In genomic region chr1:85922127-85922864, GRCm38 (mm10) we compare ENCODE assay signal across 14 mouse cellular contexts. TPM values are rescaled to one million over a fixed set of nuclear protein-coding genes. Genes with fewer than 3 reads are reported as not detected.
DNase-seq lines count a peak whose midpoint lies in the region; ATAC-seq and TF ChIP-seq lines count a peak whose summit lies in the region.
"Had no signal": no experiment of that assay in that cellular context is flagged by ENCODE, and none has a peak within 500 bp of the region (broad histone marks: within the 10 kb centered on the region; RNA-seq: fewer than 3 reads in every experiment).

No protein-coding gene starts in this region.

- H3K9ac ChIP-seq in forebrain, embryonic 13.5 days: no peak overlapping the region
- H3K9ac ChIP-seq in midbrain, embryonic 13.5 days (replicated peaks): no peak overlapping the region
- H3K9ac ChIP-seq in forebrain, embryonic 16.5 days (replicated peaks; ENCODE audit: low read depth, low read length): no peak overlapping the region
- H3K9ac ChIP-seq in neural tube, embryonic 15.5 days (replicated peaks): no peak overlapping the region
- H3K9ac ChIP-seq in liver, postnatal 0 days (replicated peaks): no peak overlapping the region
- H3K9ac ChIP-seq: embryonic facial prominence, embryonic 13.5 days; liver, embryonic 14.5 days had no signal

- peak overlapping the region; percentile 6; the same call in 1 of the 2 replicates for H3K27ac ChIP-seq in forebrain, embryonic 13.5 days
- no peak overlapping the region for H3K27ac ChIP-seq in forebrain, embryonic 10.5 days
- H3K27ac ChIP-seq in midbrain, embryonic 13.5 days: peak overlapping the region; percentile 17; the same call in 1 of the 2 replicates
- no peak overlapping the region for H3K27ac ChIP-seq in midbrain, embryonic 10.5 days (replicated peaks)
- H3K27ac ChIP-seq in forebrain, embryonic 16.5 days (ENCODE audit: low read length): peak overlapping the region; percentile 23; the same call in 1 of the 2 replicates
- peak overlapping the region; percentile 71 for H3K27ac ChIP-seq in neural tube, embryonic 15.5 days (replicated peaks)
- H3K27ac ChIP-seq in liver, postnatal 0 days (ENCODE audit: low read depth): no peak overlapping the region
- H3K27ac ChIP-seq: embryonic facial prominence, embryonic 13.5 days; gastrocnemius, adult 2 months; liver, embryonic 14.5 days had no signal

- WGBS in forebrain, embryonic 13.5 days: 62% methylated on average over 7 of the region's 7 CpGs
- WGBS in forebrain, embryonic 10.5 days: 74% methylated on average over 7 of the region's 7 CpGs
- 57% methylated on average over 7 of the region's 7 CpGs for WGBS in midbrain, embryonic 13.5 days
- WGBS in midbrain, embryonic 10.5 days: 66% methylated on average over 7 of the region's 7 CpGs
- WGBS in forebrain, embryonic 16.5 days: 51% methylated on average over 7 of the region's 7 CpGs
- 51% methylated on average over 7 of the region's 7 CpGs for WGBS in neural tube, embryonic 15.5 days
- WGBS in liver, postnatal 0 days (ENCODE audit: insufficient replicate concordance): 64% methylated on average over 7 of the region's 7 CpGs

- no peak overlapping the region for H3K4me2 ChIP-seq in forebrain, embryonic 13.5 days
- no peak overlapping the region for H3K4me2 ChIP-seq in midbrain, embryonic 13.5 days (replicated peaks)
- no peak overlapping the region for H3K4me2 ChIP-seq in forebrain, embryonic 16.5 days (ENCODE audit: low read length)
- H3K4me2 ChIP-seq in neural tube, embryonic 15.5 days: no peak overlapping the region
- no peak overlapping the region for H3K4me2 ChIP-seq in liver, postnatal 0 days (ENCODE audit: low read depth, low read length)
- H3K4me2 ChIP-seq: embryonic facial prominence, embryonic 13.5 days had no signal

- no peak overlapping the region for H3K4me3 ChIP-seq in forebrain, embryonic 13.5 days
- H3K4me3 ChIP-seq in forebrain, embryonic 10.5 days: no peak overlapping the region
- no peak overlapping the region for H3K4me3 ChIP-seq in midbrain, embryonic 13.5 days (replicated peaks)
- no peak overlapping the region for H3K4me3 ChIP-seq in midbrain, embryonic 10.5 days
- no peak overlapping the region for H3K4me3 ChIP-seq in forebrain, embryonic 16.5 days (replicated peaks; ENCODE audit: low read length)
- no peak overlapping the region for H3K4me3 ChIP-seq in neural tube, embryonic 15.5 days (replicated peaks)
- H3K4me3 ChIP-seq in liver, postnatal 0 days (ENCODE audit: low read depth, low read length): no peak overlapping the region
- H3K4me3 ChIP-seq: embryonic facial prominence, embryonic 13.5 days; gastrocnemius, adult 2 months had no signal

- peak; percentile 28; the same call in 1 of the 2 replicates for ATAC-seq in forebrain, embryonic 13.5 days
- ATAC-seq in midbrain, embryonic 13.5 days: peak; percentile 49
- ATAC-seq in forebrain, embryonic 16.5 days: peak; percentile 54
- ATAC-seq in neural tube, embryonic 15.5 days (ENCODE audit: low FRiP score): peak; percentile 64
- ATAC-seq in liver, postnatal 0 days: no peak

- H3K9me3 ChIP-seq in forebrain, embryonic 13.5 days (replicated peaks): no peaks in the 10 kb centered on the region
- H3K9me3 ChIP-seq in forebrain, embryonic 10.5 days: no peaks in the 10 kb centered on the region; the same call in 1 of the 2 replicates
- no peaks in the 10 kb centered on the region for H3K9me3 ChIP-seq in midbrain, embryonic 13.5 days
- H3K9me3 ChIP-seq in midbrain, embryonic 10.5 days (replicated peaks): no peaks in the 10 kb centered on the region
- no peaks in the 10 kb centered on the region for H3K9me3 ChIP-seq in forebrain, embryonic 16.5 days (ENCODE audit: control insufficient read depth, low read length)
- no peaks in the 10 kb centered on the region for H3K9me3 ChIP-seq in neural tube, embryonic 15.5 days (replicated peaks)
- H3K9me3 ChIP-seq in liver, postnatal 0 days (ENCODE audit: low read length): no peaks in the 10 kb centered on the region
- H3K9me3 ChIP-seq: embryonic facial prominence, embryonic 13.5 days had no signal

- H3K36me3 ChIP-seq in forebrain, embryonic 13.5 days (ENCODE audit: poor library complexity, severe bottlenecking): no peaks in the 10 kb centered on the region
- H3K36me3 ChIP-seq in forebrain, embryonic 10.5 days (replicated peaks): no peaks in the 10 kb centered on the region
- H3K36me3 ChIP-seq in midbrain, embryonic 13.5 days: no peaks in the 10 kb centered on the region
- no peaks in the 10 kb centered on the region for H3K36me3 ChIP-seq in midbrain, embryonic 10.5 days
- no peaks in the 10 kb centered on the region for H3K36me3 ChIP-seq in forebrain, embryonic 16.5 days (ENCODE audit: control insufficient read depth, insufficient read depth)
- no peaks in the 10 kb centered on the region for H3K36me3 ChIP-seq in neural tube, embryonic 15.5 days
- no peaks in the 10 kb centered on the region for H3K36me3 ChIP-seq in liver, postnatal 0 days (replicated peaks; ENCODE audit: insufficient read depth, low read length)
- H3K36me3 ChIP-seq: embryonic facial prominence, embryonic 13.5 days had no signal

- no peak for TF ChIP-seq EP300 in liver, postnatal 0 days (IDR thresholded peaks at IDR 0.05; ENCODE audit: low read depth)

- H3K4me1 ChIP-seq in forebrain, embryonic 13.5 days: peaks cover 24% of the 10 kb centered on the region
- H3K4me1 ChIP-seq in forebrain, embryonic 10.5 days: peaks cover 23% of the 10 kb centered on the region
- peaks cover 30% of the 10 kb centered on the region for H3K4me1 ChIP-seq in midbrain, embryonic 13.5 days (replicated peaks)
- peaks cover 31% of the 10 kb centered on the region for H3K4me1 ChIP-seq in midbrain, embryonic 10.5 days
- H3K4me1 ChIP-seq in forebrain, embryonic 16.5 days (replicated peaks; ENCODE audit: control insufficient read depth, insufficient read depth, low read length): peaks cover 19% of the 10 kb centered on the region
- peaks cover 22% of the 10 kb centered on the region for H3K4me1 ChIP-seq in neural tube, embryonic 15.5 days
- peaks cover 6% of the 10 kb centered on the region for H3K4me1 ChIP-seq in liver, postnatal 0 days (ENCODE audit: insufficient read depth)

- no peaks in the 10 kb centered on the region for H3K27me3 ChIP-seq in forebrain, embryonic 13.5 days
- no peaks in the 10 kb centered on the region for H3K27me3 ChIP-seq in forebrain, embryonic 10.5 days (ENCODE audit: poor library complexity, severe bottlenecking)
- H3K27me3 ChIP-seq in midbrain, embryonic 13.5 days: no peaks in the 10 kb centered on the region
- H3K27me3 ChIP-seq in midbrain, embryonic 10.5 days (ENCODE audit: low read depth, poor library complexity, severe bottlenecking): no peaks in the 10 kb centered on the region
- H3K27me3 ChIP-seq in forebrain, embryonic 16.5 days (replicated peaks; ENCODE audit: control insufficient read depth, insufficient read depth, low read length): no peaks in the 10 kb centered on the region
- H3K27me3 ChIP-seq in neural tube, embryonic 15.5 days (replicated peaks): no peaks in the 10 kb centered on the region
- no peaks in the 10 kb centered on the region for H3K27me3 ChIP-seq in liver, postnatal 0 days (ENCODE audit: insufficient read depth, low read length)
- H3K27me3 ChIP-seq: embryonic facial prominence, embryonic 13.5 days had no signal

- DNase-seq in forebrain, embryonic 10.5 days (ENCODE audit: extremely low spot score, low spot score): no peak
- no peak for DNase-seq in midbrain, embryonic 10.5 days (ENCODE audit: low spot score)
- DNase-seq in liver, postnatal 0 days: no peak
- DNase-seq in kidney, postnatal 36 days: no peak
- DNase-seq: B cell, adult 2 months; gastrocnemius, adult 2 months; kidney, adult 18-20 months had no signal

- TF ChIP-seq CTCF in liver, postnatal 0 days (IDR thresholded peaks at IDR 0.05; ENCODE audit: low read depth): no peak

RNA-seq across cellular contexts. Expression of gene 4933407L21Rik, which starts 6.0 kb away (rescaled TPM):
- 3.7 and 5.2 TPM in 2 replicates for polyA plus RNA-seq in forebrain, embryonic 13.5 days (2015; fragmentation: Nextera tagmentation; extraction: Ambion mirVana)
- polyA plus RNA-seq in forebrain, embryonic 10.5 days (2016; fragmentation: Nextera tagmentation; extraction: Ambion mirVana): 0.30 and 0.87 TPM in 2 replicates
- polyA plus RNA-seq in midbrain, embryonic 13.5 days (2015; fragmentation: Nextera tagmentation; extraction: Ambion mirVana): 6.4 and 6.5 TPM in 2 replicates
- 0.20 and 1.0 TPM in 2 replicates for polyA plus RNA-seq in midbrain, embryonic 10.5 days (2016; fragmentation: Nextera tagmentation; extraction: Ambion mirVana)
- 3.6 and 5.6 TPM in 2 replicates for polyA plus RNA-seq in forebrain, embryonic 16.5 days (2015; fragmentation: Nextera tagmentation; extraction: Ambion mirVana)
- polyA plus RNA-seq in neural tube, embryonic 15.5 days (2015; fragmentation: Nextera tagmentation; extraction: Ambion mirVana): 6.7 and 6.8 TPM in 2 replicates
- polyA plus RNA-seq in liver, postnatal 0 days (2015; fragmentation: Nextera tagmentation; extraction: Ambion mirVana): 0.11 TPM in 1 of 2 replicates, not detected in the other
- polyA plus RNA-seq: neural tube, embryonic 11.5 days had no signal

RNA-seq across cellular contexts. Expression of gene Itm2c, which starts 28.2 kb away (rescaled TPM):
- 124 and 129 TPM in 2 replicates for polyA plus RNA-seq in forebrain, embryonic 13.5 days (2015; fragmentation: Nextera tagmentation; extraction: Ambion mirVana)
- polyA plus RNA-seq in forebrain, embryonic 10.5 days (2016; fragmentation: Nextera tagmentation; extraction: Ambion mirVana): 126 and 132 TPM in 2 replicates
- 179 and 201 TPM in 2 replicates for polyA plus RNA-seq in midbrain, embryonic 13.5 days (2015; fragmentation: Nextera tagmentation; extraction: Ambion mirVana)
- polyA plus RNA-seq in midbrain, embryonic 10.5 days (2016; fragmentation: Nextera tagmentation; extraction: Ambion mirVana): 121 and 137 TPM in 2 replicates
- polyA plus RNA-seq in forebrain, embryonic 16.5 days (2015; fragmentation: Nextera tagmentation; extraction: Ambion mirVana): 146 and 166 TPM in 2 replicates
- polyA plus RNA-seq in neural tube, embryonic 15.5 days (2015; fragmentation: Nextera tagmentation; extraction: Ambion mirVana): 185 and 211 TPM in 2 replicates
- polyA plus RNA-seq in liver, postnatal 0 days (2015; fragmentation: Nextera tagmentation; extraction: Ambion mirVana): 52.1 and 56.7 TPM in 2 replicates

RNA-seq across cellular contexts. Expression of gene Gpr55, which starts 38.5 kb away (rescaled TPM):
- 0.08 TPM in 1 of 2 replicates, not detected in the other for polyA plus RNA-seq in forebrain, embryonic 13.5 days (2015; fragmentation: Nextera tagmentation; extraction: Ambion mirVana)
- not detected in 2 replicates for polyA plus RNA-seq in forebrain, embryonic 10.5 days (2016; fragmentation: Nextera tagmentation; extraction: Ambion mirVana)
- 0.05 and 0.07 TPM in 2 replicates for polyA plus RNA-seq in midbrain, embryonic 13.5 days (2015; fragmentation: Nextera tagmentation; extraction: Ambion mirVana)
- polyA plus RNA-seq in midbrain, embryonic 10.5 days (2016; fragmentation: Nextera tagmentation; extraction: Ambion mirVana): not detected in 2 replicates
- polyA plus RNA-seq in forebrain, embryonic 16.5 days (2015; fragmentation: Nextera tagmentation; extraction: Ambion mirVana): 0.16 TPM in 1 of 2 replicates, not detected in the other
- 0.10 and 0.19 TPM in 2 replicates for polyA plus RNA-seq in neural tube, embryonic 15.5 days (2015; fragmentation: Nextera tagmentation; extraction: Ambion mirVana)
- polyA plus RNA-seq in liver, postnatal 0 days (2015; fragmentation: Nextera tagmentation; extraction: Ambion mirVana): 0.12 and 0.20 TPM in 2 replicates
- polyA plus RNA-seq: neural tube, embryonic 11.5 days had no signal

Comparison
In these comparisons a context has a peak if more than half of its experiments do, and no peak if none do; other contexts are left out.
1. H3K27ac ChIP-seq: peak in forebrain, embryonic 13.5 days (single experiment), midbrain, embryonic 13.5 days (single experiment), forebrain, embryonic 16.5 days (single experiment) and neural tube, embryonic 15.5 days (single experiment); none in forebrain, embryonic 10.5 days (single experiment), midbrain, embryonic 10.5 days (single experiment) and liver, postnatal 0 days (single experiment).